Mouse (Mus musculus): ENCODE measurements around the gene Sp7.
A peak's percentile ranks its signal among the peaks of the same experiment; 100 is the strongest.

The Sp7 gene

GRCm38 (mm10) chr15:102386640-102387039, 19.7 kb upstream of the Sp7 start:
- DNase-seq, result peak; percentile 89

GRCm38 (mm10) chr15:102383671-102384070, 16.7 kb upstream of the Sp7 start:
- no peak for DNase-seq

GRCm38 (mm10) chr15:102381575-102381974, 14.6 kb upstream of the Sp7 start:
- DNase-seq, result peak; percentile 97

GRCm38 (mm10) chr15:102377810-102378262, 10.9 kb upstream of the Sp7 start:
- peak; percentile 99 for DNase-seq

- peak; percentile 99 for DNase-seq
Measured at GRCm38 (mm10) chr15:102377163-102377543, 10.2 kb upstream of the Sp7 start.

- peak; percentile 98 for DNase-seq
Measured at GRCm38 (mm10) chr15:102376453-102377162, 9.6 kb upstream of the Sp7 start.

GRCm38 (mm10) chr15:102370727-102371126, 3.7 kb upstream of the Sp7 start:
- DNase-seq, result no peak

- DNase-seq, result no peak
Measured at GRCm38 (mm10) chr15:102369972-102370371, 3.0 kb upstream of the Sp7 start.

- no peak for DNase-seq
Measured at GRCm38 (mm10) chr15:102366238-102366637, 744 bp downstream of the Sp7 start.

- DNase-seq, result no peak
Measured at GRCm38 (mm10) chr15:102364678-102365077, 2.3 kb downstream of the Sp7 start.

- DNase-seq, result no peak
Measured at GRCm38 (mm10) chr15:102362648-102363047, 4.3 kb downstream of the Sp7 start.

- DNase-seq, result no peak
Measured at GRCm38 (mm10) chr15:102358834-102359233, 8.1 kb downstream of the Sp7 start.

- DNase-seq, result no peak
Measured at GRCm38 (mm10) chr15:102358126-102358525, 8.9 kb downstream of the Sp7 start.

- DNase-seq, result no peak
Measured at GRCm38 (mm10) chr15:102356501-102357325, 10.3 kb downstream of the Sp7 start.

- peak; percentile 90 for DNase-seq
Measured at GRCm38 (mm10) chr15:102355871-102356441, 11.0 kb downstream of the Sp7 start.

- peak; percentile 96 for DNase-seq
Measured at GRCm38 (mm10) chr15:102355134-102355870, 11.7 kb downstream of the Sp7 start.

- DNase-seq, result no peak
Measured at GRCm38 (mm10) chr15:102353986-102354385, 13.0 kb downstream of the Sp7 start.

GRCm38 (mm10) chr15:102352177-102352576, 14.8 kb downstream of the Sp7 start:
- DNase-seq, result no peak

GRCm38 (mm10) chr15:102350942-102351291, 16.1 kb downstream of the Sp7 start:
- no peak for DNase-seq

- DNase-seq, result peak; percentile 99
Measured at GRCm38 (mm10) chr15:102350138-102350941, 16.6 kb downstream of the Sp7 start, which contains the start of gene Aaas. Gene Aaas (minus strand): TSS chr15:102350771.

GRCm38 (mm10) chr15:102346444-102346843, 20.5 kb downstream of the Sp7 start:
- no peak for DNase-seq

GRCm38 (mm10) chr15:102344490-102344889, 22.5 kb downstream of the Sp7 start:
- DNase-seq, result no peak
